Mouse (Mus musculus) CD4-positive, CD25-positive, alpha-beta regulatory T cell, adult 4 months (primary cell): ENCODE measurements around the gene Per1. TPM values are rescaled to one million over a fixed set of nuclear protein-coding genes. Genes with fewer than 3 reads are reported as not detected.

Experiments used
- ATAC-seq: one replicate; pipeline ENCODE4 v1.8.0; 2017
- polyA plus RNA-seq, 2 experiments: library from polyadenylated mRNA; unstranded; fragments of 100-300 nt; shearing (Covaris generic); gene quantifications; one replicate each; pipeline ENCODE4 v1.2.1; 2017

The Per1 gene
- 1 to 10 TPM; 4.5 to 6.6 TPM for polyA plus RNA-seq

DNA sequence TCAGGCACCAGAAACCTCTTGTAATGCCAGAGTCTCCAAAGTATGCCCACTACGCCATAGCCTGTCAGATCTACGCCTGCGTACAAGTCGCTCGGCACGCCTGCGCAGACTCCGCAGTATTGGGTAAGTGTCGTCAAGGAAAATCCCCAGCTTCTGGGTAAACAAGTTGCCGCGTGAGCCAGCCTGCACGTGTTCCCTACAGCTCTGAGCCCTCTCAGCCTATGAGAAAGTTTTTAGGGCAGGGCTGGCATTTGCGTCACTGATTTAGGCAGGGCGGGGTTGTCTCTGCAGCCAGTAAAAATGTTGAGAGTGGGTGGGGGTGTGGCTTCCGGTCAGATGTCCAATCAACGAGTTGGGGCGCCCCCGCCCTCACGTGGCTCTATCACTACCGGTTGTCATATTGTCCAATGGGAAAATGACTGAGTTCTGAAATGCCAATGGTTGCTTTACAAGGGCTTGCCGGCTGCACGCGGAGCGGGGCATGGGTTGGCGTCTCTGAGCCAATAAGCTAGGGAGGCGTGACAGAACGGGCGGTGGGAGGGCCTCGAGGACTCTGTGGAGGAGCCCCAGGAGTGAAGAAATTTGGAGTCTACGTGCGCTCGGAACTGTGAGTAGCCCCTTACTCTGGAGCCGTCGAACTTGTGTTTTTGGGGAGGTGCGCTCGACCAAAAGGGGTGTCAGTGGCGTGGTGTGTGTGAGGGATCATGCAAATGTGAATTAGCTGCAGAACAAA lies at the start of gene Per1:
Gene Per1, plus strand, starts transcription at position 521 of the 733 bp plus-strand sequence.
- ATAC-seq, result peak; percentile 58

- ATAC-seq, result peak; percentile 82
Measured at GRCm38 (mm10) chr11:69045531-69046394, 49.3 kb upstream of the Per1 start, which contains the start of gene Aurkb. Aurkb (plus strand) TSS chr11:69045647.

GRCm38 (mm10) chr11:69046395-69046774 lies 48.6 kb upstream of the Per1 start:
- ATAC-seq, result no peak

DNA sequence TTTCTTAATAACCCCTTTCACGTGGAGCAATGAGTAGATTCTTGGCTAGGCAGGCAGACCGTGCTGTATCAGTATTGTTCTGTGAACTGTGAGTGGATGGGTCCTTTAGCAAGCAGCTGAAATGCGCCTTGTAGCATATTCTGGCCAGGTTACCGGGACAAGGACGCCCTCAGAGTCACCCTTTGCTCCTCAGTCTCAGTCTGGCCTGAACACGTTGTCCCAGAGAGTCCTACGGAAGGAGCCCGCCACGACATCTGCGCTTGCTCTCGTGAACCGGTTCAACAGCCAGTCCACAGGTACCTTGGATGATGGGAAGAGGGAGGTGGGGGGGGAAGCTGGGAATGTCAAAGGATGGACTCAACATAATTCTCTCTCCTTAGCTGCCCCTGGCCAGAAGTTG lies 47.4 kb upstream of the Per1 start:
- no peak for ATAC-seq

GRCm38 (mm10) chr11:69048151-69048550 lies 46.9 kb upstream of the Per1 start:
- ATAC-seq, result no peak

DNA sequence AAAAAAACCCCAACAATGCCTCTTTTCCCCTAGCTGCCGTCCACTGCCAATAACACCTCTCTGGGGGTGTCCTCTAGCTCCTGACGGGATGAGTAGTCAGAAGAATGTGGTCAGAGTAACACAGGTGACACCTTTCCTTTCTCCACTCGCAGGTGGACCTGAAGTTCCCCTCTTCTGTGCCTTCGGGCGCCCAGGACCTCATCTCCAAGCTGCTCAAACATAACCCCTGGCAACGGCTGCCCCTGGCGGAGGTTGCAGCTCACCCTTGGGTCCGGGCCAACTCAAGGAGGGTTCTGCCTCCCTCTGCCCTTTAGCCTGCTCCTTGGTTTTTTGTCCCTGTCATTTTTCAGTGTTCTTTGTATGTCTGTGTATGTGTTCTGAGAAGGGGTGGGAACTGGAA lies 44.3 kb upstream of the Per1 start:
- no peak for ATAC-seq

GRCm38 (mm10) chr11:69051771-69052170 lies 43.2 kb upstream of the Per1 start:
- ATAC-seq, result no peak

GRCm38 (mm10) chr11:69052824-69053421 lies 42.1 kb upstream of the Per1 start:
- ATAC-seq, result no peak

DNA sequence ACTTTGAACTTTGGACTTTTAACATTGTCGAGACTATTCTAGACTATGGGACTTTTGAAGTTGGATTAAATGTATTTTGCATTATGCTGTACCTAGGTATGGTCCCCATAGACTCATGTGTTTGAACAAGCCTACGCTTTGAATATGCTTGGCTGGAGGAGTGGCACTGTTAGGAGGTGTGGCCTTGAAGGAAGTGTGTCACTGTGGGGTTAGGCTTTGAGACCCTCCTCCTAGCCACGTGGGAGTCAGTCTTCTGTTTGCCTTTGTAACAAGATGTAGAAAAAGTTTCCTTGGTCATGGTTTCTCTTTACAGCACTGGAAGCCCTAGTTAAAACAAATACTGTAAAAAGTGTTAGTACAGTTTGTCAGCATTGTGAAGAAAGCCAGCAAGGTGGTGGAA lies 41.2 kb upstream of the Per1 start:
- ATAC-seq, result no peak

- ATAC-seq, result no peak
Measured at GRCm38 (mm10) chr11:69058265-69058664, 36.8 kb upstream of the Per1 start.

DNA sequence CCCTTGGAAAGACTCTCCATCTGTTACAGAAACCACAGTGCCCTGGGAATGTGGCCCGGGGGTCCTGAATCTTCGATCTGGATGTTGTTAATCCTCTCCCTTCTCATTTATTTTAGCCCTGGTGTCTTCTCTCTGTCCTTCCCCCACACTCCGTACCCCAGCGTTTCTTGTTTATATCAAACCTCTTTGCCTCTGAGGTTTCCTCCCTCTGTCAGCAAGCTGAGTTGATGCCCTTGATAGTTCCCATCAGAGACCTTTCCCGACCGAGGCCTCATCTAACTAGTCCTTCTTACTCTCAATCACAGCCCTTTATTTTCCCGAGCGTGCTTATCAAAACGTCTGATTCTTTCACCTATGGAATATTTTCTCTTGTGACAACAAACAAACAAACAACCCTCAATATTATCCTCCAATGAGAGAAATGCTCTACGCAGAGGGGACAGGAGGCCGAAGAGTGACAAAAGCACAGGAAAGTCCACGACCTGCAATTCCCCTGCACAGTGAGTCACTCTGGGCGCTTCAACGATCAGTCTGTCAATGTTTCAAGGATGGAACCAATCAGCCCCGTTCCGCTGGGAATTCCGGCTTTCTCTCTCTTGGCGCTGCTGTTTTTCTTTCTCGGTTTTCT lies 36.2 kb upstream of the Per1 start:
- ATAC-seq, result no peak

DNA sequence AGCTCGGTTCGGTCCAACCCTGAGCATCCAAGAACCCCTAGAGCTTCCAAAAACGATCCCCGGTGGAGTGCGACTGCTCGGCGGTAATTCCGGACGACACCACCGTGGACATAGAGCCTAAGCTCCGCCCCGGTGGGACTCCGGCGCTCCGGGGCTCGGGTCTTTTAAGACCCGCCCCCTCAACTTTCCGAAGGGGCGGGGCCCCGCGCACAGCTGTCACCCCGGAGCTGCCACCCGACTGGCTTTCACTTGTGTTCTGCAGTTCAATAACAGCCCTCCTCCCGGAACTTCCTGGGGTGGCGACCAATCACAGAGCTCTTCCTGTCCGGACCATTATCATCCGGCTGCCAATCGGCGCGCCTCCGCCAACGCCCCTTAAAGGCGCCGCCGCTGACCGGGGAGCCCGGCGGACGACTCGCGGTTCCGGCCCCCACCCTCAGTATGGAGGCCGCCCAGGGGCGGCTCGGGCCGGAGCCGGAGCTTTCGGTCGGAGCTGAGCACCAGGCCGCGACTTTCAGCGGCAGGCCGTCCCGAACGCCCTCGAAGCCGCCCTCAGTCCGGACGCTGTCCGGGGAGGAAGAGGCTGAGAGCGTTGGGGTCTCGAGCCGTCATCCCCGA lies 35.6 kb upstream of the Per1 start, which contains the start of gene Borcs6:
Gene Borcs6, plus strand, starts transcription at position 361 of the 618 bp plus-strand sequence.
- peak; percentile 89 for ATAC-seq

GRCm38 (mm10) chr11:69059975-69060411 lies 35.0 kb upstream of the Per1 start:
- ATAC-seq, result no peak

- ATAC-seq, result no peak
Measured at GRCm38 (mm10) chr11:69060448-69061254, 34.4 kb upstream of the Per1 start.

- ATAC-seq, result no peak
Measured at GRCm38 (mm10) chr11:69061255-69061912, 33.6 kb upstream of the Per1 start.

DNA sequence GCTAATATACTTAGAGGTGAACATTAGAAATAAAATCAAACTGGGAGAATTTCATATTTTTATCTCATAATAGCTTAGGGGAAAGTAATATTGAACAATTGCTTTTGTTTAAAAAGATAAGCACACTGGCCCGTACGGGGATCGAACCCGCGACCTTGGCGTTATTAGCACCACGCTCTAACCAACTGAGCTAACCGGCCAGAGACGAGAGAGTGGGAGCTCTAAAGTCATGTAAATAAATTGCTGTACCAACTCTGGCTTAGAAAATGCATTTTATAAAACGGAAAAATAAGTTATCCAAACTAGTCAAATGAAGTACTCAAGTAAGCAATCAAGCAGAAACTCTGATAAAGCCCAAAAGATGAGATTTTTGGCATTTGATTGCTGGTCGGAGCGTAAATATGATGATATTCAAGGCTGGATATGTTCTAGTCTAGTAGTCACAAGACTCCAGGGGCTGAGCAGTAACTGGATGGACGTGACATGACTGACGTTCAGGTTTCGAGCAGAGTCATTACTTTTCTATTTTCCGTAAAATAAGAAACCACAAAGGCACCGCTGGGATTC lies 32.7 kb upstream of the Per1 start:
- ATAC-seq, result no peak

- peak; percentile 49 for ATAC-seq
Measured at GRCm38 (mm10) chr11:69062761-69063224, 32.2 kb upstream of the Per1 start.

- peak; percentile 16 for ATAC-seq
Measured at GRCm38 (mm10) chr11:69063413-69064201, 31.4 kb upstream of the Per1 start.
